In the genomic region with DNA sequence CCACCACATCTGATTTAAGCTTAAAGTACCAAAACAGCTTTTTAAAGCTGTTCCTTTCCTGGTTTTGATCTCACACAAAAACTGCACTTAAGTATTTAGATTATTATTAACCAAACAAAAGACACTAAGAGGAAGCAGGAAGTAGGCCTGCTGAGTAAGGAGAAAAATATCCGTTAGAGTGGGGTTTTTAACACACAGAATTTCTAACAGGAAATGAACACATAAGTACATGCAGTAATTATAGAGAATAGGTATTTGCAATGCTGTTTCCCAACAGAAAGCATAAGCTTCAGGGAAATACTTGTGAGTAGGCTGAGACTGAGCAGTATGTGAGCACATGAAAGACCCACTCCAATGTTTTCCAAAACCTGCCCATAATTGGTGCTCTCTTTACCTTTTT, we compare ENCODE assay signal across 12 mouse cellular contexts. TPM values are rescaled to one million over a fixed set of nuclear protein-coding genes. Genes with fewer than 3 reads are reported as not detected.
DNase-seq lines count a peak whose midpoint lies in the region; ATAC-seq and TF ChIP-seq lines count a peak whose summit lies in the region.
"Had no signal": no experiment of that assay in that cellular context is flagged by ENCODE, and none has a peak within 500 bp of the region (broad histone marks: within the 10 kb centered on the region; RNA-seq: fewer than 3 reads in every experiment).

No protein-coding gene starts in this region.

- DNase-seq in kidney, postnatal 10 days, result no peak
- peak; percentile 32 for DNase-seq in thymus, postnatal 0 days (ENCODE audit: low spot score)
- DNase-seq in thymus, postnatal 14 days, result no peak
- no peak for DNase-seq in frontal cortex, adult 2 months (ENCODE audit: extremely low spot score in 1 of 2, low spot score in 1 of 2)
- DNase-seq in forebrain, embryonic 11.5 days (ENCODE audit: low spot score), result no peak
- DNase-seq in testis, postnatal 10 days (ENCODE audit: low spot score), result no peak
- DNase-seq: forebrain, postnatal 0 days; kidney, postnatal 4 days had no signal

- no peak overlapping the region for H3K4me3 ChIP-seq in kidney, embryonic 15.5 days (replicated peaks)
- H3K4me3 ChIP-seq in embryonic fibroblast, embryonic 13.5 days (ENCODE audit: insufficient read depth, low read length), result no peak overlapping the region
- H3K4me3 ChIP-seq in forebrain, embryonic 11.5 days (ENCODE audit: low read depth, low read length), result no peak overlapping the region
- H3K4me3 ChIP-seq: heart, embryonic 10.5 days; megakaryocyte, embryonic 14.5 days had no signal

- TF ChIP-seq CTCF in embryonic fibroblast, embryonic 13.5 days (IDR thresholded peaks at IDR 0.05; ENCODE audit: borderline replicate concordance, insufficient read depth, low read length), result no peak

- no peak for TF ChIP-seq POLR2A in embryonic fibroblast, embryonic 13.5 days (IDR thresholded peaks at IDR 0.05; ENCODE audit: low read depth, low read length)

- H3K27me3 ChIP-seq in kidney, embryonic 15.5 days, result no peaks in the 10 kb centered on the region
- H3K27me3 ChIP-seq in forebrain, embryonic 11.5 days (ENCODE audit: control insufficient read depth, insufficient read depth, low read length), result no peaks in the 10 kb centered on the region
- H3K27me3 ChIP-seq: megakaryocyte, embryonic 14.5 days had no signal

- ATAC-seq in kidney, embryonic 15.5 days (replicated peaks; ENCODE audit: low FRiP score), result no peak
- no peak for ATAC-seq in forebrain, embryonic 11.5 days (replicated peaks; ENCODE audit: low FRiP score)
- ATAC-seq: forebrain, postnatal 0 days had no signal

- H3K9ac ChIP-seq in kidney, embryonic 15.5 days, result no peak overlapping the region
- H3K9ac ChIP-seq in forebrain, embryonic 11.5 days (ENCODE audit: low read length), result no peak overlapping the region
- H3K9ac ChIP-seq: forebrain, postnatal 0 days had no signal

- H3K4me1 ChIP-seq in kidney, embryonic 15.5 days, result peaks cover 7% of the 10 kb centered on the region; the same call in 1 of the 2 replicates
- H3K4me1 ChIP-seq in embryonic fibroblast, embryonic 13.5 days (ENCODE audit: control insufficient read depth, insufficient read depth, low read length), result peaks cover 2% of the 10 kb centered on the region
- no peaks in the 10 kb centered on the region for H3K4me1 ChIP-seq in forebrain, embryonic 11.5 days (replicated peaks; ENCODE audit: control insufficient read depth, insufficient read depth, low read length)
- H3K4me1 ChIP-seq: heart, embryonic 10.5 days had no signal

- no peak overlapping the region for H3K4me2 ChIP-seq in kidney, embryonic 15.5 days
- no peak overlapping the region for H3K4me2 ChIP-seq in forebrain, embryonic 11.5 days (ENCODE audit: low read depth, low read length, severe bottlenecking)

- peaks cover 11% of the 10 kb centered on the region; the same call in 1 of the 2 replicates for H3K36me3 ChIP-seq in kidney, embryonic 15.5 days
- H3K36me3 ChIP-seq in forebrain, embryonic 11.5 days (ENCODE audit: control insufficient read depth, insufficient read depth, low read length), result no peaks in the 10 kb centered on the region
- H3K36me3 ChIP-seq: heart, embryonic 10.5 days had no signal

- H3K27ac ChIP-seq in kidney, embryonic 15.5 days, result peak overlapping the region; percentile 41; the same call in 1 of the 2 replicates
- H3K27ac ChIP-seq in embryonic fibroblast, embryonic 13.5 days (ENCODE audit: insufficient read depth, low read length), result peak overlapping the region; percentile 51
- no peak overlapping the region for H3K27ac ChIP-seq in forebrain, embryonic 11.5 days (ENCODE audit: low read depth, low read length)
- H3K27ac ChIP-seq: heart, embryonic 10.5 days had no signal

- WGBS in kidney, embryonic 15.5 days, result 36% methylated on average over 1 of the region's 1 CpGs
- WGBS in forebrain, embryonic 11.5 days, result 67% methylated on average over 1 of the region's 1 CpGs

- H3K9me3 ChIP-seq in kidney, embryonic 15.5 days (replicated peaks), result no peaks in the 10 kb centered on the region
- H3K9me3 ChIP-seq in forebrain, embryonic 11.5 days (ENCODE audit: control insufficient read depth, low read length), result no peaks in the 10 kb centered on the region
- H3K9me3 ChIP-seq: heart, embryonic 10.5 days; megakaryocyte, embryonic 14.5 days had no signal

RNA-seq across cellular contexts. Expression of gene Pik3c2a, which starts 33.8 kb away (rescaled TPM):
- polyA plus RNA-seq in kidney, embryonic 15.5 days (2015; fragmentation: Nextera tagmentation; extraction: Ambion mirVana), result 30.5 and 33.1 TPM in 2 replicates
- 7.4 and 11.2 TPM in 2 replicates for polyA plus RNA-seq in thymus, postnatal 0 days (2015; fragmentation: Nextera tagmentation; extraction: Ambion mirVana)
- 48.3 and 57.1 TPM in 2 replicates for polyA plus RNA-seq in embryonic fibroblast, embryonic 13.5 days (2011; ENCODE audit: insufficient read length, low read depth, missing spikeins)
- polyA plus RNA-seq in frontal cortex, adult 2 months (2012; rRNA removed), result 15.2 and 16.9 TPM in 2 replicates
- polyA plus RNA-seq in forebrain, embryonic 11.5 days (2014; fragmentation: Nextera tagmentation; extraction: Ambion mirVana), result 28.5 and 33.4 TPM in 2 replicates
